Comparison of ENCODE assay signal across 8 mouse cellular contexts in genomic region chr8:105304325-105305210, GRCm38 (mm10). TPM values are rescaled to one million over a fixed set of nuclear protein-coding genes. Genes with fewer than 3 reads are reported as not detected.
DNase-seq lines count a peak whose midpoint lies in the region; ATAC-seq lines count a peak whose summit lies in the region.

No protein-coding gene starts in this region.

- no peak for DNase-seq in heart, postnatal 10 days
- peak; percentile 60 for DNase-seq in CD4-positive helper T cell, adult 2 months (ENCODE audit: low read depth, low spot score)
- DNase-seq in liver, embryonic 11.5 days (ENCODE audit: low spot score) = no peak
- DNase-seq in urinary bladder, postnatal 36 days (ENCODE audit: low spot score in 2 of 2) = no peak
- no peak for DNase-seq in layer of hippocampus, adult 8-10 months (ENCODE audit: low spot score in 2 of 2)
- no peak for DNase-seq in gastrocnemius, adult 8-10 months (ENCODE audit: low spot score in 2 of 2)

- 41% methylated on average over 9 of the region's 9 CpGs for WGBS in heart, embryonic 13.5 days
- 76% methylated on average over 9 of the region's 9 CpGs for WGBS in liver, embryonic 11.5 days

- peaks cover 48% of the 10 kb centered on the region for H3K4me1 ChIP-seq in heart, embryonic 13.5 days
- peaks cover 47% of the 10 kb centered on the region for H3K4me1 ChIP-seq in liver, embryonic 11.5 days (replicated peaks; ENCODE audit: control insufficient read depth, insufficient read depth, low read length)

- no peak overlapping the region for H3K4me3 ChIP-seq in heart, embryonic 13.5 days
- H3K4me3 ChIP-seq in liver, embryonic 11.5 days (ENCODE audit: low read depth, low read length) = no peak overlapping the region

- no peaks in the 10 kb centered on the region for H3K27me3 ChIP-seq in heart, embryonic 13.5 days (replicated peaks)
- H3K27me3 ChIP-seq in liver, embryonic 11.5 days (replicated peaks; ENCODE audit: control insufficient read depth, insufficient read depth, low read length) = no peaks in the 10 kb centered on the region

- no peak for ATAC-seq in heart, embryonic 13.5 days (ENCODE audit: extremely low read depth, insufficient number of reproducible peaks, low FRiP score, low TSS enrichment)
- ATAC-seq in common myeloid progenitor, adult 5-6 weeks (replicated peaks; ENCODE audit: low read depth, poor library complexity, severe bottlenecking) = peak; percentile 26
- ATAC-seq in liver, embryonic 11.5 days (replicated peaks; ENCODE audit: low FRiP score) = peak; percentile 16

- intact Hi-C loops in heart, postnatal 10 days (cut with DNase I) = no loop called here

- no peaks in the 10 kb centered on the region for H3K9me3 ChIP-seq in heart, embryonic 13.5 days
- no peaks in the 10 kb centered on the region for H3K9me3 ChIP-seq in liver, embryonic 11.5 days (ENCODE audit: control insufficient read depth, low read length)

- peaks cover 82% of the 10 kb centered on the region for H3K36me3 ChIP-seq in heart, embryonic 13.5 days
- peaks cover 53% of the 10 kb centered on the region for H3K36me3 ChIP-seq in liver, embryonic 11.5 days (ENCODE audit: control insufficient read depth, insufficient read depth, low read length)

- H3K4me2 ChIP-seq in heart, embryonic 13.5 days = peak overlapping the region; percentile 70; the same call in 1 of the 2 replicates
- H3K4me2 ChIP-seq in liver, embryonic 11.5 days = 0 out of 2 replicates have a peak overlapping the region, but pooled peaks have one; percentile 11

- peak overlapping the region; percentile 50 for H3K9ac ChIP-seq in heart, embryonic 13.5 days
- H3K9ac ChIP-seq in liver, embryonic 11.5 days (ENCODE audit: low read depth, low read length) = no peak overlapping the region

- peak overlapping the region; percentile 67 for H3K27ac ChIP-seq in heart, embryonic 13.5 days (replicated peaks)
- 0 out of 2 replicates have a peak overlapping the region, but pooled peaks have one; percentile 6 for H3K27ac ChIP-seq in liver, embryonic 11.5 days (ENCODE audit: low read depth, low read length)

RNA-seq across cellular contexts. Expression of gene Elmo3, which starts 0.8 kb away (rescaled TPM):
- 2.3 and 2.6 TPM in 2 replicates for polyA plus RNA-seq in heart, embryonic 13.5 days (2015; fragmentation: Nextera tagmentation; extraction: Ambion mirVana)
- 1 to 10 TPM; 1.1 to 1.5 TPM for total RNA-seq in heart, postnatal 10 days (2021)
- total RNA-seq in common myeloid progenitor, adult 5-6 weeks (2017) = 2.1 and 5.1 TPM in 2 replicates
- polyA plus RNA-seq in liver, embryonic 11.5 days (2014; fragmentation: Nextera tagmentation; extraction: Ambion mirVana) = 2.6 and 3.0 TPM in 2 replicates
- total RNA-seq in layer of hippocampus, adult 8-10 months (2022) = 1 to 10 TPM in 2 of 4 experiments, under 1 TPM in 2; 0.63 to 2.3 (median 1.4) TPM
- 1 to 10 TPM in 3 of 4 experiments, under 1 TPM in 1; 0.99 to 2.7 (median 1.4) TPM for total RNA-seq in gastrocnemius, adult 8-10 months (2022)

RNA-seq across cellular contexts. Expression of gene E2f4, which starts 7.1 kb away (rescaled TPM):
- 58.7 and 59.3 TPM in 2 replicates for polyA plus RNA-seq in heart, embryonic 13.5 days (2015; fragmentation: Nextera tagmentation; extraction: Ambion mirVana)
- total RNA-seq in heart, postnatal 10 days (2021) = 10 to 100 TPM; 25.6 to 29.0 TPM
- total RNA-seq in common myeloid progenitor, adult 5-6 weeks (2017) = 52.6 and 69.5 TPM in 2 replicates
- 266 and 301 TPM in 2 replicates for polyA plus RNA-seq in liver, embryonic 11.5 days (2014; fragmentation: Nextera tagmentation; extraction: Ambion mirVana)
- 10 to 100 TPM; 36.4 to 38.9 (median 37.6) TPM for total RNA-seq in layer of hippocampus, adult 8-10 months (2022)
- 10 to 100 TPM; 28.1 to 37.8 (median 33.7) TPM for total RNA-seq in gastrocnemius, adult 8-10 months (2022)

RNA-seq across cellular contexts. Expression of gene Exoc3l, which starts 8.7 kb away (rescaled TPM):
- 15.5 and 15.9 TPM in 2 replicates for polyA plus RNA-seq in heart, embryonic 13.5 days (2015; fragmentation: Nextera tagmentation; extraction: Ambion mirVana)
- total RNA-seq in heart, postnatal 10 days (2021) = 10 to 100 TPM; 11.6 to 13.6 TPM
- 2.3 and 2.6 TPM in 2 replicates for total RNA-seq in common myeloid progenitor, adult 5-6 weeks (2017)
- 13.7 and 19.6 TPM in 2 replicates for polyA plus RNA-seq in liver, embryonic 11.5 days (2014; fragmentation: Nextera tagmentation; extraction: Ambion mirVana)
- total RNA-seq in layer of hippocampus, adult 8-10 months (2022) = 1 to 10 TPM in 2 of 4 experiments, under 1 TPM in 2; 0.89 to 2.1 (median 1.0) TPM
- total RNA-seq in gastrocnemius, adult 8-10 months (2022) = 1 to 10 TPM in 2 of 4 experiments, under 1 TPM in 2; 0.94 to 2.5 (median 1.4) TPM

RNA-seq across cellular contexts. Expression of gene 4931428F04Rik, which starts 14.9 kb away (rescaled TPM):
- 6.0 and 6.5 TPM in 2 replicates for polyA plus RNA-seq in heart, embryonic 13.5 days (2015; fragmentation: Nextera tagmentation; extraction: Ambion mirVana)
- 1 to 10 TPM; 2.8 to 6.3 TPM for total RNA-seq in heart, postnatal 10 days (2021)
- total RNA-seq in common myeloid progenitor, adult 5-6 weeks (2017) = 2.9 and 6.7 TPM in 2 replicates
- 4.7 and 5.1 TPM in 2 replicates for polyA plus RNA-seq in liver, embryonic 11.5 days (2014; fragmentation: Nextera tagmentation; extraction: Ambion mirVana)
- 10 to 100 TPM; 20.4 to 25.4 (median 21.7) TPM for total RNA-seq in layer of hippocampus, adult 8-10 months (2022)
- under 1 TPM; 0.27 to 0.65 (median 0.42) TPM for total RNA-seq in gastrocnemius, adult 8-10 months (2022)

RNA-seq across cellular contexts. Expression of gene Lrrc29, which starts 21.5 kb away (rescaled TPM):
- 0.96 and 1.2 TPM in 2 replicates for polyA plus RNA-seq in heart, embryonic 13.5 days (2015; fragmentation: Nextera tagmentation; extraction: Ambion mirVana)
- 1 to 10 TPM; 2.0 to 2.5 TPM for total RNA-seq in heart, postnatal 10 days (2021)
- 1.2 and 4.0 TPM in 2 replicates for total RNA-seq in common myeloid progenitor, adult 5-6 weeks (2017)
- 5.7 and 6.2 TPM in 2 replicates for polyA plus RNA-seq in liver, embryonic 11.5 days (2014; fragmentation: Nextera tagmentation; extraction: Ambion mirVana)
- 10 to 100 TPM in 1 of 4 experiments, 1 to 10 TPM in 3; 6.7 to 10.1 (median 8.7) TPM for total RNA-seq in layer of hippocampus, adult 8-10 months (2022)
- total RNA-seq in gastrocnemius, adult 8-10 months (2022) = 1 to 10 TPM in 3 of 4 experiments, under 1 TPM in 1; 0.82 to 1.3 (median 1.0) TPM
